Mouse (Mus musculus) mouse embryonic stem cell (cell line): Measurements from ENCODE around the gene Atp1a1.

Source experiments
- in situ Hi-C, 2 experiments: fragments of 300-500 bp; cut with MboI; formaldehyde crosslinking; loops; 1 replicate in 1 of 2; 3 replicates in 1 of 2; pipeline ENCODE4 v1.14.3; 2019 to 2020; ENCODE audit warnings: low sequenced_read_pairs in 2 of 2, low pct_unique_long_range_greater_than_20kb in 1 of 2, mixed read lengths in 1 of 2; ENCODE audit not compliant: unreplicated experiment in 1 of 2

Atp1a1 gene

DNA sequence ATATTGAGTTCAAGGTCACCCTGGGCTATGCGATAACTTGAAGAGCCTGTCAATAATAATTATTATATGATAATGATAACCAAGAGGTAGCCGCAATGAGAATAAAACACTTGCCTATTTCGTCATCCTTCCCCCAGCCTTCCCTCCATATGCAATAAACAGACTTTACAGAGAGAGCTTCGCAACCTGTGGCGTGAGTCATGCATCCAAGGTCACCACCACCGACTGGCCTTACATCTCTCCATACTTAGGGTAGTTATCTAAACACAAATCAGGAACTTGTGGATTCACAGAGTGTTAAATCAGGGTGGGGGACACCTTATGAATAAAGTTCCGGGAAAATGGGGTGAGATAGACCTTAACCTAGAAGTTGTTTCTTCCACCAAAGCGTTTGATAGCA is 13.0 kb upstream of the Atp1a1 start:
- in situ Hi-C loops: no loop called here

DNA sequence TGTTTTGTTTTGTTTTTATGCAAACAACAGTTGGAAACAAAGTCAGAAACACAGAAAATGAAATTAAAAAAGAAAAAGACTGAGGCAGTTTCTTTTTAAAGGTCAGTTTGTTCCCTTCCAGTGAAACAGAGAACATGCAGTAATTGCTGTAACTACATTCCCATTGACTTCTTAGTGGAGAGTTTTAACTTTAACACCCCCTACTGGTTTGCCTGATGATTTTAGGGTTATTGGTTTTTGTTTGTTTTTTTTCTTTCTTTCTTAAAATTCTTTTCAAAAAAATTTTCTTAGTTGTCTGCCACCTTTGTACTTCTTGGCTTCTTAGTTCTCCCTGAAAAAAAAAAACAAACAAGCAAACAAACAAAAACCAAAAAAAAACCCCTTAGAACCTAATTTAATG is 12.5 kb upstream of the Atp1a1 start:
- in situ Hi-C loops: no loop called here

DNA sequence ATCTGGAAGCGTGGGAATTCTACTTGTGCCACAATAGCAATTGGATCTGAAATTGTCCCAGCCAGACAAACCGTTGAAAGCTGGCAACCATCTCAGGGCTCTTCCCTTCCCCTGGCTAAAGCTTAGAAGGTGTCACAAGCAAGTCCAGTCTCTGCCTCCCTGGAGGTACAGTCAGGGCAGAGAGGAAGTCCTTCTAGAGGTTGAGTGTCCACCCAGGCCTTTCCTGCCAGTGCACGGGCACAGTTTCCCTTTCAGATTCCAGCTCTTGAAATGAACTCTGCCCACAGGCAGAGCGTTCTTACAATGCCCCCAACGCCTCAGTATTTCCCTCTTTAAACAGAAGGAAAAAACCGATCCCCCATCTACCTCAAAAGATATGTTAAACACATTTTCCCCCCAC is 11.4 kb upstream of the Atp1a1 start:
- in situ Hi-C loops: no loop called here

DNA sequence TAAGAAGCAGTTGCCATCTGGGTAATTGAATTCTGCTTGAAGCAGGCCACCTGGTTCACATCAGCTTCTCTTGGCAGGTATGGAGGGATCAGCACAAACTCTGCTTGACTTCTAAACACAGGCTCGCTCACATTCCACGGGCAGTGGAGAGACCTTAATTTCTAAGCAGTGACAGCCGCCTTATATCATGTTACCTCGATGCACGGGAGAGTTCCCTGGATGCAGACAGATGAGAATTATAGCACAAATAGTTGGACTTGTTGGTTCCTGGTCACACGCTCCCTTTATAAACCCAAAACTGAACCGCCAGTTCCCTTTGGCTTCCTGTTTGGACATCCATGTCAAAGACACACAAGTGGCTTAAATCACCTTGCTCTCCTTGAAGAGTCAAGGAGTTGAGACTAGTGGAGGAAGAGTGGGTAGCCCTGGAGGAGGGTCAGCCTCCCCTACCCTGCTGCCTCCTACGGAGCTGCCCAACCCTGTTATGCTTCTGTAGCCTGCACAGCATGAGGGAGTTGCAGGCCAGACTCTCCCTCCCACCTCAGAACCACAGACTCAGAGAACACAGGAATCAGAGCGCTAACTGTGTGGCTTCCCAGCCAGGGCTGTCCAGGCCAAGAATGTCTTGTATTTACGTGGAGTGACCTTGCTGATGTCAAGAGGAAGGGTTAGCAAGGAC is 7.5 kb upstream of the Atp1a1 start:
- in situ Hi-C loops: no loop called here

DNA sequence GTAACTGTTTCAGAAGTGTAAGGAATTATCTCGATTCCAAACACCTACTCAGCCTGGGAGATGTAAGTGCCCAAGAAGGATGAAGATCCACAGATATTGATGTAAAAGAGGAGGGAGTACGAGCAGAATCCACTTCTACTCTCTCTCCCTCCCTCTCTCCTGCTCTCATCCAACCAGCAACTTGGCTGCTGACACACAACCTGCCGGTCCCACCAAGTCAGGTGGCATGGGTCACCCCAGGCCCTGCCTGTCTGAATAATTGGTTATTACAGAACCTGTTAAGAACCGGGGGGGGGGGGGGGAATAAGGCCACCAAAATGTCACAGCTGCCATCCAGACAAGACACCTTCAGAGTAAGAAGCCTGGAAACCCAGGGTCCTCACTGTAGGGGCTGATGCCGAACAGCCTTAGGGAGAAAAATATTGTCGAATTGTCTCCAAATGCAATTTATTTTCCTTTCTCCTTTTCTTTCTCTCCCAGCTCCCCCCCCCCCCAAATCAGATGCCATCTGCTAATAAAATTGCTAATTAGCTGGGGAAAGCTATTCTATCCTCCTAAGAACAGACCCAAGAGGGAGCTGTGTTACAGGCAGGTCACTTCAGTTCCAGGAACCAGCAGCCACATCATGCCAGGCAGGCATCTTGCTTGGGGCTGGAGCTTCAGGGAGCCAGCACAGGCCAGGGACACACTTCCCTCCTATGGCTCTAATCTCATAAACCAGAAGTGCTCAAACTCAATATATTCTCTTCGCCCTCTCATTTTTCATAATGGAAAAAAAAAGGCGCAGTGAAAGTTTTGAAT is 6.7 kb upstream of the Atp1a1 start:
- in situ Hi-C loops: no loop called here

DNA sequence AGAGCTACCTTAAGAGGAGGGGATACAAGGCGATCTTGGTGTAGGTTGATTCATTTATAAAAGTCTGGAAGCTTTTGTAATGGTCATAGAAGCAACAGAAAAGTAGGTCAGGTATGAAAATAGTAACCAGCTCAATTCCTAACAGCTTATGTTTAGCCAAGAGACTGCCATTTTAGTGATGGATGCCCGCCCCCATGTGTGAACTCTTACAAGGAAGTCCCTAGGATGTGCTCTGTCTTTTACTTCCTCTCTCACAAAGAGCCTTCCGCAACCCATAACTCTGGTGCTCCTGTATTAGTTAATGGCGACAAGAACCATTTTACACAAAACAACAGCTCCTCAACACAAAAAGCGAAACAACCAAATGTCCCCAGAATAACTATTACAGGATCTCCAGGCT is 4.8 kb upstream of the Atp1a1 start:
- in situ Hi-C loops: no loop called here

DNA sequence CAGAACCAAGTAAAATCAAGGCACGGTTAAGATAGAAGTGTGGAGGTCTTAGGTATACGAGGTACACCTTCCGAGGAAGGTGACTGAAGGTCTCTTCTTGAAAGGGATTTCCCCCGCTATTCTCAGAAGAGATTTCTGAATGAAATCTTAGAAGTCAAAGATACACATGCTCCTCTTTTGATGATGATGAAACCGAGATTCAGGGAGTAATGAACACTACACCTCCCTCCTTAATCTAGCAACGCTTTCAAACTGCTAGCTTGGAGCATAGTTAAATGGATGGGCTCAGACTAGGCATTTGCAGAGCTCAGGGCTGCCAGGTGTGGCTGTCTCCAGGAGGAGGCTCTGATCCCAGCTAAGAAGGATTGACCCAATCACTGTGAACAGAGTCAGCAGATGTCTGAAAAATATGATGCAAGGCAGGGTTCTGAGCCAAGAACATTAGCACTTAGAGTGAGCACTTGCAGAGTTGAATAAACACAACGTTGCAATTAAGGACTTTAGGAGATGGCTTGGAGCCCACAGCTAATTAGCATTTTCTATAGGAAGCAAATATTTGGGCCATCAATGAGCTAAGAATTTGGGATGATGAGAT is 2.5 kb upstream of the Atp1a1 start:
- in situ Hi-C loops: no loop called here

DNA sequence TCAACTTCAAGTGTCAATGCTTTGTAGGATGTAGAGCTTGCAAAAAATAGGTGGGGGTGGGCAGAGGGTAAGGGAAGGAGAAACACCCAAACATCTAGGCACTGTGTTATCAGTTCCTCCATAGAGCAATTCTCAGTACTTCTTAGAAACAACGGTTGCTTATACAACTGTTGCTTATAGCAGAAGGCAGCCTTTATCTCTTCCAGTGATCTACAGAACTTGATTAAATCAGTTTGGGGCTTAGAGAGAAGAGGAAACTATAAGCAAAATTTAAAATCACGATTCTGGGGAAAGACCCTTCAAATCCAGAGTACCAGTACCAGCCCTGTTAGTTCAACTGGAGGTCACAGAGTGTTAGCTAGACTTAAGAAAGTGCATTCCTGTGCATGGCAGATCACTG is 1.2 kb upstream of the Atp1a1 start:
- in situ Hi-C loops: no loop called here

DNA sequence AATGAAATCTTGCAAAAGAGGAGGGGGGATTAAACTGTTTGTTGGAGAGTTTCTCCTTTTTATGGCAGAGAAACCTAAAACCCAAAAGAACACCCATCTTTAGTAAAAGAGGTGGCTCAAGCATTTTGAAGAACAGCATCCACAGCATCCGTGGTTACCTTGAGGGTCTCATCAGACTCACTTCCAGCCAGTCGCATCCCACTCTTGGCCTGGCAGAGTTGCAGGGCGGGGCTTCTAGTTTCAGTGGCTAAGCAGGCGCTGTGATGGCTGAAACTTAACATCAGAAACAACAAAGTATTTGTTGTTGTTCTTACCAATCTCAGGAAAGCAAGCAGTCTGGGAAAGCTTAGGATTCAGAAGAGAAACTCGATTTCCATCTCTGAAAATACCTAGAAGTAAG is 807 bp upstream of the Atp1a1 start:
- in situ Hi-C loops: no loop called here

DNA sequence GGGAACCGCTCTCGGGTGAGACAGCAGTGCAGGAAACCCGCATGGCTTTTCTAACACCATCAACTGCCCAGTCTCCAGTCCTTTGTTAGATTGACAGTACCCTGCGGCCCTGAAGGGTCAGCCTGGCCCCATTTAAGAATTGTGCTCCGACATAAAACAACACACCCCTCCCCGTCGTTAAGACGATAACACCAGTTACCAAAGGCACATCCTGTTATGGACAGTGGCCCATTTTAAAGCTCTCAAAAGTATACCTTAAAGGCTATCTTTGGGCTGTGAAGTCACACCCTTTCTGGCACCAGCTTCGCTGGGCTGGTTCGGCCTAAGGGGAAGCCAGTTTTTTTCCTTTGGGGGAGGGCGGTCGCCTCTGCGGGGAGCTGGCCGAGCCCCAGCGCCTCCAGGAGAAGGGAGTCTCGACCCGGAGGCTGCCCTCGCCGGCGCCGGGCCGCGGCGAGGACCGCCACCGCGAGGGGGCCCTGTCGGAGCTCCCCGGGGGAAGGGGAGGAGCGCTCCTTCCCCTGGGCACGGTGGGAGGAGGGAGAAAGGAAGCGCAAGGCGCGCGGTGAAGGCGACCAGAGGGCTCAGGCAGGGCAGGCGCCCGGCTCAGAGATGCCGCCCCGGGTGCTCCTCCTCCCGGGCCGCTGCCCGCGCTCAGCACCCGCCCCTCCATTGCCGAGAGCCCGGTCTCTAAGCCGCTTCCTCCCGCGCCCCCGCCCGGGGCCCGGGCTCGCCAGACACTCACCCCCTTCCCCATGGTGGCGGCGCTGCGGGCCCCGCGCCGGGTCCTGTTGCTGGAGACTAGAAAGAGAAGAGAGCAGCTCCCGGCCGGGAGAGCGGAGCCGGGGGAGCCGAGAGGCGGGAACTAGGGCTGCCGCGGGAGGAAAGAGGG is 579 bp downstream of the Atp1a1 start:
- in situ Hi-C loops: no loop called here

DNA sequence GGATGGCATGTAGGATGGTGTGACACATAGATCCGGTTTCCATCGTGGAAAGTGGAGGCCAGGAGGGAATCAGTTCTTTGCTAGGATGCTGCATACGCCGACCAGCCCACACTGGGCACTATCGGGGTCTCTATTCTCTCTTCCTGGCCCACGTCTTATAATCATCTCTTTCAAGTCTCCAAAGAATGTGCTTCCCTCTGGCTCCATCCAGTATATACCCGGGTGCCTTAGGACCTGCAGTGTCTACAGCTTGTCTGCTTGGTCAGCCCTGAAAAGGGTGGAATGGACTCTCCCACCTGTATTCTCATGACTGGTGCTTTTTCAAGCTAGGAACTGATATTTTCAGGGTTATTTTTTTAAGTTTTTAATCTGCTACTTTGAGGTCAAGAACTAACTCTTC is 1.3 kb downstream of the Atp1a1 start:
- in situ Hi-C loops: no loop called here

DNA sequence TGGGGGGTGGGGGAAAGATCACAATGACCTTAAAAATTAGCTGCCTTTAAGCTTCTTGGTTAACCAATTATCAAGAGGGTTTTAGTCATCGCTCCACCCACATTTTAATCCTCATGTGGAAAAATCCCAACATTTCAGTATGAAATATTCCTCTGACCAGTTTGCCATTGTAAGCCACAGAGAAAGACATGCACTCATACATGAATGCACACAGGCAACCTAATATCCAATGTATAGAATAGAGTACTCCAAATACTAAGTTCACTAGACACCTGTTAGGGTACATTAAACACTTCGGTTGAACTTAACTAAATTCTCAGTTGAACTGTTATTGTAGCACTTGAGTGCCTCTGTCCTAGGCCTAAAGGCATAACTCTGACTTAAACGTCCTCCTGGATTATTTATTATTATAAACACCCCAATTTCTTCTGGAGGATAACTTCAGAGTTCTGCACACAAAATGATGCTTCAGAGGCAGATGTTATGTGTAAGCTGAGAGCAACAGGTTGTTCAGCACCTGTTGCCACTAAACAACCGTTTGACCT is 1.9 kb downstream of the Atp1a1 start:
- in situ Hi-C loops: no loop called here

DNA sequence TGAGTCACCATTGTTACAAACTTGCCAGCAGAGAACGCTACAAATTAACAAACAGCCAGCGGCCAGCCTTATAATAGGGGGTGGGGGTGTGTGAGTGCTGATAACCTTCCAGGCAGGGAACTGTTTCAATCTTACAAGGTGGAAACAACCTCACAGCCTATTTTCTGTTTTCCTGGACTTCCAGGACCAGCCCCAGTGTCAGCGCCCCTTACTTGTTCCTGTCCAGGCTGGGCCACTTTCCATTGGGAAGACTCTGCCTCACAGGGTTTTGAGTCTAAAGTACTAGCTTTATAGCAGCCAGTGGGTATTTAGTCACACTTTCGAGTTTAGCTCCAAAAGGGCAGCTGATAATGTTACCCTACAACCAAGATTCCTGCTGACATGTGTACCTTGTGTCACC is 2.8 kb downstream of the Atp1a1 start:
- in situ Hi-C loops: no loop called here

DNA sequence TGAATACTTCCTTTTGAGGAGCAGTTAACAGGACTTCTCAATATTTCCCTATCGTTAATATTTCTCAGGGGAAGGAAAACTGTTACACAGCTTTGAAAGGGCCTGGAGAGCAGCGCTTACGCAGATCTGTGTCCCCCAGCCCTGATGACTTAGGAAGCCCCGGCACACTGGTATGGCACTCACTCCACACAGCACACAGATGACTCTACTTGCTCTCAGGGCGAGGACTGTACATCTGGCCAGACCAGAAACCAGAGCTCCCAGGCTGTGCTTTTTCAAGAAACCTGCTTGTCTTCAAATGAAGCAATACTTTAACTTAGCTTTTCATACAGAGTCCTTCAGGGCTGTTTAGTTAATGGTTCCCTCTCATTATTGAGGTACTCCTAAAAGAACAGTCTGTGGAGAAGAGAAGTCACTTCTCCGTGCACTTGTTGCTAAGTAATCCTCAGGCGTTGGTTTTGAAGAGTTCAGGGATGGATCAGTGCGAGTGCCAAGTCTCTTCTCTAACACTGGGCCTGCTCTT is 3.4 kb downstream of the Atp1a1 start:
- in situ Hi-C loops: no loop called here

DNA sequence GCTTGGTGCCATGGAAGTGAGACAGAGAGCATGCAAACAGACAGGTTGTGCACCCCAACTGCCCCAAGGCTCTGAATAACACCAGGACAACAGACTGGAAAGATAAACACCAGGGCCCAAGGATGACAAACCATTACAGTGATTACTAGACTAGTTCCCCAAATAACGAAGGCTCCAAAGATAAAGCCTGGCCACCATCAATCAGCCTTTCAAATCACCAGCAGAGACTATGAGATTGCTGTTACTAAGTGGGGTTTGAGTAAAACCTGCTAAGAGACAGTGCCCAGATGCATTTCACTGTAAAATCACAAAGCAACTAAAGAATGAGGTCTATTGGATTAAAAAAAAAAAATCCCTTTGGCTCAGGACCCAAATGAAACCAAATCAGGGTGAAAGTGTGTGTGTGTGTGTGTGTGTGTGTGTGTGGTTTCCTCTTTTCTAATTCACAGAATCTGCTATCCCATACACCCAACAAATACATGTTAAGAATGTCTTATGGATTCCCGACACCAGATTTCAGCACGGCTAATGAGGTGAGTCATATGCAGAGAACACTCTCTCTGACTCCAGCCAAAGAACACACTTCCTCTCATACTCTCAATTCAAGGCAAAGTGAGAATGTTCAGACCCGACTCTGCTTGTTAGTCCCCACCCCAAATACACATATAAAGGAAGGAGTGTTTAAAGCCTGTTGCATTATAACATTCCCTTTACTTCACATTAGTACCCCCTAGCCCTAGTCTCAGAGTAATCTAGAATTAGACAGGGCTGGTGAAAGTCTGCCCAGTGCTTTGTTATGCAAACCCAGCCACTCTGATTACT is 4.4 kb downstream of the Atp1a1 start:
- in situ Hi-C loops: loop anchor here in 1 of 2 experiments (25.0 kb wide), 1 partner anchor 1463 kb away; no protein-coding TSS in a partner anchor

DNA sequence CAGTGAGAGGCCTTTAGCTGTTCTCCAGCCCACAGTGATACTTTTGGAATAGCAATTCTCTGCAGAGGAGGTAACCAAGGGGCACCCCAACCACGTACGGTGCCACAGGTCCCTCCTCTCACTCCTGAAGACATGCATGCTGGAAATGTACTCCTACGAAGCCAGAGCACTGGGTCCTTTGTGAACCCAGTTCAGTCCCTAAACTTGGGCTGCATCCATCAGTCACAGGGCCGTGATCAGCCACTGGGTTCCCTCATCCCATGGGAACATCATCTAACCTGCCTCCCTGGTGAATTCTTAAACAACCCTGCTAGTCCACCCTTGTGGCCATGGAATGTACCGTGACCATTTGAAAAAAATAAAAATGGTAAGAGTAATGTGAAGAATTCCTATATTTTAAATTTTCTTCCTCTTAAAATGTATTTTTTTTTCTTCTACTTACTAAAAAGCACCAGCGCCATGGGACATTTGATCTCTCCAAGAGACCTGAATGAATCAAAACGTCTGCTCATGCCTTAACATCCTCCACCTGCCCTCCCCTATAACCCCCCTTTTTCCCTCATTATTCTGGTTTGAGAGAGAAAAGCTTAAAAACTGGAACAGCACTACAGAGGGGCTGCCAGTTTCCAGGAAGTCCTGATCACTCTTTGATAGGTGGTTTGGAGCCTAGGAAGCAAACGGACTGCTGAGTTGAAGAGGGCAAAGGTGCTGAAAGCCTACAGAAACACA is 5.1 kb downstream of the Atp1a1 start:
- in situ Hi-C loops: loop anchor here in 1 of 2 experiments (25.0 kb wide), 1 partner anchor 1462 kb away; no protein-coding TSS in a partner anchor
